Mouse (Mus musculus) v-Abl transformed pro-B cells (cell line): ENCODE data around the gene Chit1.

Source experiments
- in situ Hi-C, 2 experiments: fragments of 400-800 bp; cut with MboI; formaldehyde crosslinking; loops; one replicate each; pipeline ENCODE4 v1.15.1; 2025; ENCODE audit not compliant: unreplicated experiment in 2 of 2

The Chit1 gene

GRCm38 (mm10) chr1:134194298-134195022, 83.4 kb downstream of the Chit1 start:
- in situ Hi-C loops, result loop anchor here in 1 of 2 experiments (10.0 kb wide), 1 partner anchor 110 kb away; no protein-coding TSS in a partner anchor

GRCm38 (mm10) chr1:134195117-134195516, 84.1 kb downstream of the Chit1 start:
- in situ Hi-C loops, result loop anchor here in 1 of 2 experiments (10.0 kb wide), 1 partner anchor 110 kb away; no protein-coding TSS in a partner anchor

GRCm38 (mm10) chr1:134195571-134195970, 84.5 kb downstream of the Chit1 start:
- in situ Hi-C loops, result loop anchor here in 1 of 2 experiments (10.0 kb wide), 1 partner anchor 109 kb away; no protein-coding TSS in a partner anchor

- in situ Hi-C loops, result loop anchor here in 1 of 2 experiments (10.0 kb wide), 1 partner anchor 109 kb away; no protein-coding TSS in a partner anchor
Measured at GRCm38 (mm10) chr1:134195979-134196378, 84.9 kb downstream of the Chit1 start.

- in situ Hi-C loops, result loop anchor here in 1 of 2 experiments (10.0 kb wide), 1 partner anchor 108 kb away; no protein-coding TSS in a partner anchor
Measured at GRCm38 (mm10) chr1:134196386-134196785, 85.3 kb downstream of the Chit1 start.

- in situ Hi-C loops, result loop anchor here in 1 of 2 experiments (10.0 kb wide), 1 partner anchor 107 kb away; no protein-coding TSS in a partner anchor
Measured at GRCm38 (mm10) chr1:134197325-134197982, 86.4 kb downstream of the Chit1 start.

GRCm38 (mm10) chr1:134198197-134198995, 87.4 kb downstream of the Chit1 start:
- in situ Hi-C loops, result loop anchor here in 1 of 2 experiments (10.0 kb wide), 1 partner anchor 106 kb away; no protein-coding TSS in a partner anchor

GRCm38 (mm10) chr1:134200481-134200880, 89.4 kb downstream of the Chit1 start:
- in situ Hi-C loops, result loop anchor here in 1 of 2 experiments (5.0 kb wide), 1 partner anchor 48 kb away; no protein-coding TSS in a partner anchor
